Mouse (Mus musculus) adrenal gland, postnatal 4 days (tissue): ENCODE results near the gene Agap1. TPM values are rescaled to one million over a fixed set of nuclear protein-coding genes. Genes with fewer than 3 reads are reported as not detected.

Experiments used
- DNase-seq, 2 experiments: peaks; one replicate each; pipeline ENCODE4 v3.0.0; 2021 to 2022; ENCODE audit warnings: low spot score in 2 of 2, mixed read lengths in 2 of 2
- total RNA-seq, 2 experiments: library from RNA; stranded (reverse); gene quantifications; 2 replicates each; pipeline ENCODE4 v1.2.3; 2021

Agap1 gene
- total RNA-seq, 2 experiments from 2014 or later: 85.5 to 97.5 TPM

GRCm38 (mm10) chr1:89742359-89742758 is 287.8 kb downstream of the Agap1 start:
- no peak for DNase-seq

GRCm38 (mm10) chr1:89746171-89746570 is 291.6 kb downstream of the Agap1 start:
- no peak for DNase-seq

GRCm38 (mm10) chr1:89749666-89750065 is 295.1 kb downstream of the Agap1 start:
- no peak for DNase-seq

- no peak for DNase-seq
These were observed 295.9 kb downstream of the Agap1 start for GRCm38 (mm10) chr1:89750495-89750894.

GRCm38 (mm10) chr1:89750921-89751320 is 296.3 kb downstream of the Agap1 start:
- DNase-seq: no peak

- no peak for DNase-seq
These were observed 296.7 kb downstream of the Agap1 start for GRCm38 (mm10) chr1:89751344-89751743.

- no peak for DNase-seq
These were observed 298.1 kb downstream of the Agap1 start for GRCm38 (mm10) chr1:89752659-89753058.

GRCm38 (mm10) chr1:89755358-89755757 is 300.8 kb downstream of the Agap1 start:
- DNase-seq: no peak

- DNase-seq: no peak
These were observed 301.8 kb downstream of the Agap1 start for GRCm38 (mm10) chr1:89756387-89756786.

GRCm38 (mm10) chr1:89757545-89757944 is 302.9 kb downstream of the Agap1 start:
- DNase-seq: no peak

- no peak for DNase-seq
These were observed 309.3 kb downstream of the Agap1 start for GRCm38 (mm10) chr1:89763912-89764311.

- no peak for DNase-seq
These were observed 312.3 kb downstream of the Agap1 start for GRCm38 (mm10) chr1:89766891-89767290.

- no peak for DNase-seq
These were observed 315.0 kb downstream of the Agap1 start for GRCm38 (mm10) chr1:89769641-89770040.

- no peak for DNase-seq
These were observed 315.7 kb downstream of the Agap1 start for GRCm38 (mm10) chr1:89770298-89770697.

GRCm38 (mm10) chr1:89775750-89776149 is 321.1 kb downstream of the Agap1 start:
- no peak for DNase-seq

- no peak for DNase-seq
These were observed 326.1 kb downstream of the Agap1 start for GRCm38 (mm10) chr1:89780675-89781074.

GRCm38 (mm10) chr1:89781861-89782260 is 327.3 kb downstream of the Agap1 start:
- DNase-seq: no peak

GRCm38 (mm10) chr1:89786793-89787192 is 332.2 kb downstream of the Agap1 start:
- no peak for DNase-seq

- DNase-seq: no peak
These were observed 344.1 kb downstream of the Agap1 start for GRCm38 (mm10) chr1:89798724-89799123.

- DNase-seq: no peak
These were observed 346.9 kb downstream of the Agap1 start for GRCm38 (mm10) chr1:89801506-89801905.

GRCm38 (mm10) chr1:89804981-89805380 is 350.4 kb downstream of the Agap1 start:
- DNase-seq: no peak

GRCm38 (mm10) chr1:89812816-89813215 is 358.2 kb downstream of the Agap1 start:
- DNase-seq: no peak

GRCm38 (mm10) chr1:89816487-89817206 is 362.0 kb downstream of the Agap1 start:
- no peak for DNase-seq
